Mouse (Mus musculus): ENCODE results near the gene Brcc3. TPM values are rescaled to one million over a fixed set of nuclear protein-coding genes. Genes with fewer than 3 reads are reported as not detected.

The Brcc3 gene
- 64.9 and 70.2 TPM in 2 replicates for polyA plus RNA-seq (2014; fragmentation: Nextera tagmentation; extraction: Ambion mirVana)

DNA sequence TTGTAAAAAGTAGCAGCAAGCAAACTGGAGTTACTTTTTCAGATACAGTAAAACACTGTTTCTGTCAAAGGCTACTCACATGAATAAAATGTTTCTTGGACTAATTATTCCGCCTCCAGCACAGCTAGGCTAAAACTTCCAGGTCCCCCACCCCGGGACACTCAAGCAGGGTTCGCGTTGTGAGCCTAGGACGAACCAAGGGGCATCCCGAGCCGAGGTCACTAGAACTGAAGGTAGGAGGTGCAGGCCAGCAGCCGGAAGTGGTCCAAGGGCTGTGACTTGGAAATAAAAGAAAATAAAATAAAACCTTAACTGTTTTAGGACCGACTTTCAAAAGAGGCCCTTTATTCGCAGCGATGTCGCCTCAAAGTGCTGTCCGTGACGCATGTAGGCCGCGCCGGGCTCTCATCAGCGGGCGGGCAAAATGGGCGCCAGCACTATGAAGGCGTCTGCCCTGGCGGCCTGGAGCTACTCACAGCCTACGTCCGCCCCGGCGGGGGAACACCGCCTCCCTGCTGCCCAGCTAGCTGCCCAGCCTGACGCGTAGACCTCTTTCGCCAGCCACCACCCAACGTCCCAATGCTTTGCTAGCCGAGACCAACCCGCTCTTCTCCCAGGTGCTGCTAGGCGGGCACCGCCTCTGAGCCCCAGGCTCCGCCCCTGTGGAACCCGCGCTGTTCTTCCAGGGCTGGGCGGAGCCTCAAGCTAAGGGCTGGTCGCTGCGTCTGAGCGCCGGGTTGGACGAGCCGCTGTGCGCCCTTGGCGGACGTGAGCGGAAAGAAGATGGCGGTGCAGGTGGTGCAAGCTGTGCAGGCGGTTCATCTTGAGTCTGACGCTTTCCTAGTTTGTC is at the start of gene Brcc3, which contains the start of the genes Cmc4 and Mtcp1:
Brcc3 (plus strand) TSS at position 693 of the 850 bp plus-strand sequence.
Cmc4 (minus strand) TSS at position 649 of the 850 bp plus-strand sequence.
Mtcp1 (minus strand) TSS at position 653 of the 850 bp plus-strand sequence.
- Histone ChIP-seq H3K4me3 (ENCODE audit: low read depth, low read length) (peak within 1 kb of the TSS; percentile 47), H3K9me3 (ENCODE audit: control insufficient read depth, low read length) (no peaks in the 10 kb centered on the region), H3K27me3 (replicated peaks; ENCODE audit: control insufficient read depth, insufficient read depth, low read length) (no peaks in the 10 kb centered on the region), H3K9ac (ENCODE audit: low read length) (peak within 1 kb of the TSS; percentile 67), H3K4me1 (replicated peaks; ENCODE audit: control insufficient read depth, insufficient read depth, low read length) (no peaks in the 10 kb centered on the region), H3K4me2 (ENCODE audit: low read length) (peak within 1 kb of the TSS; percentile 54), H3K27ac (ENCODE audit: low read depth) (peak within 1 kb of the TSS; percentile 81), H3K36me3 (ENCODE audit: control insufficient read depth, insufficient read depth, low read length) (no peaks in the 10 kb centered on the region)
- peak; percentile 100 for ATAC-seq (replicated peaks; ENCODE audit: low FRiP score, low TSS enrichment, low read depth)
- WGBS, result 12% methylated on average over 52 of the region's 52 CpGs
- peak; percentile 83 for DNase-seq (ENCODE audit: low spot score)

DNA sequence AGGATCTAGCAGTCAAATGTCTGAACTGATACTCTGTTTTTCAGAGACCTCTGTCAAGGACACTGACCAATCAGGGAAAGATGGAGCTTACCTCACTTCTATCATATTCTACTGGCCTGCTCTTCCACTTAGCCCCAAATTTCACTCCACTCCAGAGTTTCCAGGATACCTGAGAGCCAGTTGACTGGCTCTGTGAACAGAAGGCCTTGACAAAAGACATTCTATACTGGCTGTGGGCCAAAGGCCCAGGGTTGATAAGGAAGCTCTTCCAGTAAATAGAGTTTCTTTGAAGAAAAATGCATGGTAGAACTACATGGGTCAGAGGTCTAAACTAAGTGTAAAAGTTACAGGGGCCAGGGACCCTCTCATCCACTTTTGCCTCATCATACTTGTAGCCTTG is 46.2 kb upstream of the Brcc3 start:
- no peak for ATAC-seq (replicated peaks; ENCODE audit: low FRiP score, low TSS enrichment, low read depth)
- DNase-seq (ENCODE audit: low spot score), result no peak
- H3K36me3 ChIP-seq (ENCODE audit: control insufficient read depth, insufficient read depth, low read length), result no peaks in the 10 kb centered on the region
- H3K27ac ChIP-seq (ENCODE audit: low read depth), result no peak overlapping the region
- H3K9ac ChIP-seq (ENCODE audit: low read length), result no peak overlapping the region
- H3K4me1 ChIP-seq (replicated peaks; ENCODE audit: control insufficient read depth, insufficient read depth, low read length), result no peaks in the 10 kb centered on the region
- no peaks in the 10 kb centered on the region for H3K9me3 ChIP-seq (ENCODE audit: control insufficient read depth, low read length)
- H3K27me3 ChIP-seq (replicated peaks; ENCODE audit: control insufficient read depth, insufficient read depth, low read length), result no peaks in the 10 kb centered on the region
- no peak overlapping the region for H3K4me3 ChIP-seq (ENCODE audit: low read depth, low read length)
- H3K4me2 ChIP-seq (ENCODE audit: low read length), result no peak overlapping the region

DNA sequence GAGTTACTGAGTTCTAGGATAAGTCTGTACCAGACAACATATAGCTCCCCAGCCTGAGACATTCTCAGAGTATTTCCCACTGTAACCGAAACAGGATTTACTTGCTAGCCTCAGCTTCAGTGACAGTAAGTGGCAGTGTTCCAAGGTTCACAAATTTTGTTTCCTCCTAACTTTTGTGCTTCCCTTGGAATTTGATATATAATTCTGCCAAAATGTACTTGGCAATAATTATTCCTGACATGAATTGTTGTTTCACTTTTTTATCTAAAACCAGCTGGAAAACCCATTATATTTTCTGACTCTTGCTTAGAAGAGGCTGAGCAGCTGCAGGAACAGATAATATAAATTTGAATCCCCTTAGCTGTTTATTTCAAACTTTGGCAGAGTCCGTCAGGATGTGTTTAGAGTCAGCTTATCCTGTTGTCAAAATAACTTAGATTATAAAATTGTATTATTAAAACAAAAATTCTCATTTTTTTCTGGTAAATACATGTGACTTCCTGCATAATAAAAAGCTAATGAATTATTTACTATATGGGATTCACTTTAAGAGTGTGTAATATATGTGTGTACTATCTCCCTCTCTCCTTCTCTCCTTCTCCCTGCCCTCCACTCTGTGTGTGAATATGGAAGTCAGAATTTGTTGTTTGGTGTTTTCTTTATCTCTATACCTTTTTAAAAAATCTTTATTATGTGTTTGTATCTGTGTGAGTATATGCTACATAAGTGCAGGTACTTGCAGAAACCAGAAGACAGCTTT is 43.6 kb upstream of the Brcc3 start:
- DNase-seq (ENCODE audit: low spot score) (no peak), ATAC-seq (replicated peaks; ENCODE audit: low FRiP score, low TSS enrichment, low read depth) (no peak)
- no peaks in the 10 kb centered on the region for H3K27me3 ChIP-seq (replicated peaks; ENCODE audit: control insufficient read depth, insufficient read depth, low read length)

DNA sequence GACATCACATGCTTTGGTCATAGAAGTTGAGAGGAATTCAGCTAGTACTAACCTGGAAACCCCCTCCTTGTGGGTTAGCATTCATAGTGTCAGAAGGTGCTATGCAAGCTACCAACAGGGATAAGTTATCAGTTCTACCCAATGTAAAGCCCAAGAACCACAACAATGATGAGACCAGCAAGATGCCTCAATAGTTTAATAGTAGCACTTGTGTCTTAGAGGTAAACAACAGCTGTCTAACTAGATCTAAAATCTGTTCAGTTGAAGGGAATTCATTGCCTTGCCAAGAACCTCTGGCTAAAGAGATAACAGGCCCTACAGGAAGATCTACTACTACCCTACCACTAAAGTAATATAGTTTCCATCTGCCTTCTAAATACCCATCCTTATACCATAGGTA is 39.6 kb upstream of the Brcc3 start:
- H3K4me2 ChIP-seq (ENCODE audit: low read length), result no peak overlapping the region
- no peak overlapping the region for H3K9ac ChIP-seq (ENCODE audit: low read length)
- H3K4me1 ChIP-seq (replicated peaks; ENCODE audit: control insufficient read depth, insufficient read depth, low read length), result no peaks in the 10 kb centered on the region
- no peak for DNase-seq (ENCODE audit: low spot score)
- no peak for ATAC-seq (replicated peaks; ENCODE audit: low FRiP score, low TSS enrichment, low read depth)
- H3K9me3 ChIP-seq (ENCODE audit: control insufficient read depth, low read length), result no peaks in the 10 kb centered on the region
- no peaks in the 10 kb centered on the region for H3K36me3 ChIP-seq (ENCODE audit: control insufficient read depth, insufficient read depth, low read length)
- no peaks in the 10 kb centered on the region for H3K27me3 ChIP-seq (replicated peaks; ENCODE audit: control insufficient read depth, insufficient read depth, low read length)
- no peak overlapping the region for H3K4me3 ChIP-seq (ENCODE audit: low read depth, low read length)
- H3K27ac ChIP-seq (ENCODE audit: low read depth), result no peak overlapping the region

More for the DNA sequence above, 43.6 kb upstream of the Brcc3 start:
- Histone ChIP-seq H3K9me3 (ENCODE audit: control insufficient read depth, low read length) (no peaks in the 10 kb centered on the region), H3K4me3 (ENCODE audit: low read depth, low read length) (no peak overlapping the region), H3K4me2 (ENCODE audit: low read length) (no peak overlapping the region), H3K4me1 (replicated peaks; ENCODE audit: control insufficient read depth, insufficient read depth, low read length) (no peaks in the 10 kb centered on the region), H3K36me3 (ENCODE audit: control insufficient read depth, insufficient read depth, low read length) (no peaks in the 10 kb centered on the region), H3K9ac (ENCODE audit: low read length) (no peak overlapping the region), H3K27ac (ENCODE audit: low read depth) (no peak overlapping the region)
- WGBS, result 49% methylated on average over 2 of the region's 2 CpGs

DNA sequence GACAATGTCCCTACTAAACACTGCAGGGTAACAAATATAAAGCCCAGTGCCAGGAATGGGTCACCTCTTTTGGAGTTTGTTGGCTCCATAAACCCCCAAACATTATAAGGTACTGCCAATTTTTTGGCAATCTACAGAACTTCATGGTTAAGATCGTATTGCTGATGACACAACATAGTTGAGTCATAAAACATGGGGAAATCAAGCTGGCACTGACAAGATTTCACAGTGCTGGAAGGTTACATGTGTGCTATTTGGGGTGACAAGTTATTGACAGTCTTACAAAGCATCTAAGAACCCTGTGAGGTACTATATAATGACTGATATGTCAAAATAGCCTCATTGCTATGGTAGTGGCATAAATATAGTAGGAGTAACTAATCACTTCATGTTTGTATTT is 35.3 kb upstream of the Brcc3 start:
- Histone ChIP-seq H3K9ac (ENCODE audit: low read length) (no peak overlapping the region), H3K27me3 (replicated peaks; ENCODE audit: control insufficient read depth, insufficient read depth, low read length) (no peaks in the 10 kb centered on the region), H3K4me3 (ENCODE audit: low read depth, low read length) (no peak overlapping the region), H3K4me2 (ENCODE audit: low read length) (no peak overlapping the region), H3K9me3 (ENCODE audit: control insufficient read depth, low read length) (no peaks in the 10 kb centered on the region), H3K27ac (ENCODE audit: low read depth) (no peak overlapping the region), H3K4me1 (replicated peaks; ENCODE audit: control insufficient read depth, insufficient read depth, low read length) (no peaks in the 10 kb centered on the region), H3K36me3 (ENCODE audit: control insufficient read depth, insufficient read depth, low read length) (no peaks in the 10 kb centered on the region)
- ATAC-seq (replicated peaks; ENCODE audit: low FRiP score, low TSS enrichment, low read depth) (no peak), DNase-seq (ENCODE audit: low spot score) (no peak)
- WGBS, result 97% methylated on average over 1 of the region's 1 CpGs

DNA sequence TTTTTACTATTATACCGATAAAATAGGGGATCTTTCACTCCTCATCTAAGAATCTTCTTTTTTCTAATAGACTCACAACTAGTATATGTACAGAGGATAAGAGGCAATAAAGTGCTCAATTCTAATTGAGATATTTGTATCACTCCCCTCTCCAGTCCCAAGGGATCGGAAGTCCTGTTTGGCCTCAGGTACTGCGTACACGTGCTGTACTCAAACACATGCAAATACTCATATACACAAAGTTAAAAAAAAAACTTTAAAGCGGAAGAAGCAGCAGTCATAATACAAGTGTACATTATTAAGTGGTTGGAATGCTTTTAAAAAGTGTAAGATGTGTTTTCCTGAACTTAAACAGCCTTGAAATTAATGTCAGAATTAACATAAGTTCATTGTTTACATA is 34.7 kb upstream of the Brcc3 start:
- H3K27ac ChIP-seq (ENCODE audit: low read depth), result no peak overlapping the region
- H3K9me3 ChIP-seq (ENCODE audit: control insufficient read depth, low read length), result no peaks in the 10 kb centered on the region
- 0 out of 2 replicates have a peak, but pooled peaks have one; percentile 10 for ATAC-seq (replicated peaks; ENCODE audit: low FRiP score, low TSS enrichment, low read depth)
- no peak for DNase-seq (ENCODE audit: low spot score)
- peak overlapping the region; percentile 51 for H3K4me2 ChIP-seq (ENCODE audit: low read length)
- peak overlapping the region; percentile 30; the same call in 1 of the 2 replicates for H3K9ac ChIP-seq (ENCODE audit: low read length)
- no peaks in the 10 kb centered on the region for H3K27me3 ChIP-seq (replicated peaks; ENCODE audit: control insufficient read depth, insufficient read depth, low read length)
- no peaks in the 10 kb centered on the region for H3K36me3 ChIP-seq (ENCODE audit: control insufficient read depth, insufficient read depth, low read length)
- no peaks in the 10 kb centered on the region for H3K4me1 ChIP-seq (replicated peaks; ENCODE audit: control insufficient read depth, insufficient read depth, low read length)
- peak overlapping the region; percentile 51 for H3K4me3 ChIP-seq (ENCODE audit: low read depth, low read length)
- 60% methylated on average over 5 of the region's 5 CpGs for WGBS

DNA sequence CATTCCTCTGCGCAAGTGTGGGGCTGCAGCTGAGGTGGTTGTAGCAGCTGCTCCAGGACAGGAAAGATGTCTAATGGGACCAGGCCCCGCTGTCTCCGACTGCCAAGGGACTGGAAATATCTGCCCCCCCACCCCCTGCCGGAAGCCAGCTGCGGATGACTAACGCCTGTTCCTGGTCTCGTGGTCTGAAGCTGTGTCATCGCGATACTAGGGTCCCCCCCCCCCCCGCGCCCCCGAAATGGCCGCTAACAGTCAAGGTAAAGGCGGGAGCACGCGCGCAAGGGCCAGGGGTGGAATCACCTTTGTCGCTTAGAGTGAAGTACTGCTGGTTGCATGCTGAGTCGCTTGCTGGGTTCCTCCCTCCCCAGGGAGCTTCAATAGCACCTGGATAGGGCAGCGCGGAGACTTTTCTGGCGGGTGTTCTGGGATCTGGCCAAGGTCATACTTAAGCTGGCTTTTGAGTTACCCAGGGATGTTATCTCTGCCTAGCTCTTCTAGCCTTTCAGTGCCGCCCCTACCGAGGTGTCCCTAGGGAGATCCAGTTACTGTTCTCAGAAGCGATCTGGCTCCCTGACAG is 34.1 kb upstream of the Brcc3 start, which contains the start of the genes Fundc2 and F8:
Fundc2 (plus strand) TSS at position 205 of the 577 bp plus-strand sequence.
F8 (minus strand) TSS at position 421 of the 577 bp plus-strand sequence.
- DNase-seq (ENCODE audit: low spot score), result peak; percentile 87
- 9% methylated on average over 24 of the region's 25 CpGs for WGBS
- peak; percentile 95 for ATAC-seq (replicated peaks; ENCODE audit: low FRiP score, low TSS enrichment, low read depth)
- Histone ChIP-seq H3K4me1 (replicated peaks; ENCODE audit: control insufficient read depth, insufficient read depth, low read length) (no peaks in the 10 kb centered on the region), H3K9ac (ENCODE audit: low read length) (peak within 1 kb of the TSS; percentile 69), H3K4me3 (ENCODE audit: low read depth, low read length) (peak within 1 kb of the TSS; percentile 51), H3K4me2 (ENCODE audit: low read length) (peak within 1 kb of the TSS; percentile 51), H3K27ac (ENCODE audit: low read depth) (peak within 1 kb of the TSS; percentile 79), H3K36me3 (ENCODE audit: control insufficient read depth, insufficient read depth, low read length) (no peaks in the 10 kb centered on the region), H3K27me3 (replicated peaks; ENCODE audit: control insufficient read depth, insufficient read depth, low read length) (no peaks in the 10 kb centered on the region), H3K9me3 (ENCODE audit: control insufficient read depth, low read length) (no peaks in the 10 kb centered on the region)

DNA sequence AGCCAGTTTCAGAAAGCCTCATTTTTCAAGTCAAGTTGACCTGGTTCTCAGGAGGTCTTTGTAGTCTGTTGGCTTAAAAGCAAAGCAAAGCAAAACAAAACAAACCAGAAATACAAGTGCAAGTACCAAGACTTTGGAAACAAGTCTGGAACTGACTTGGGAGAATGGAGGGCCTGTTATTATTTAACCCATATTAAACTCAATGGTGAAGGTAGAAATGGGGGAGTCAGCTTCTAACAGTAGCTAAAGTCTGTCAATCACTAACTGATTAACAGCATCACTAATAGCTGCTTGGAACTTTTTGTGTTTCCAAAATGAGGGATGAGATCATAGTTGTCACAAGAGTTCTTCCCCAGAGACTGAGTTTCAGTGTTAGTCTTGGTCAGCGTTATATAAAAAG is 17.0 kb upstream of the Brcc3 start:
- WGBS, result 74% methylated on average over 1 of the region's 1 CpGs
- H3K4me2 ChIP-seq (ENCODE audit: low read length), result no peak overlapping the region
- no peak overlapping the region for H3K4me3 ChIP-seq (ENCODE audit: low read depth, low read length)
- DNase-seq (ENCODE audit: low spot score) (no peak), ATAC-seq (replicated peaks; ENCODE audit: low FRiP score, low TSS enrichment, low read depth) (no peak)
- H3K27me3 ChIP-seq (replicated peaks; ENCODE audit: control insufficient read depth, insufficient read depth, low read length), result no peaks in the 10 kb centered on the region
- no peak overlapping the region for H3K27ac ChIP-seq (ENCODE audit: low read depth)
- H3K4me1 ChIP-seq (replicated peaks; ENCODE audit: control insufficient read depth, insufficient read depth, low read length), result no peaks in the 10 kb centered on the region
- no peaks in the 10 kb centered on the region for H3K9me3 ChIP-seq (ENCODE audit: control insufficient read depth, low read length)
- no peak overlapping the region for H3K9ac ChIP-seq (ENCODE audit: low read length)
- 0 out of 2 replicates have a peak, but pooled peaks cover 6% of the 10 kb centered on the region for H3K36me3 ChIP-seq (ENCODE audit: control insufficient read depth, insufficient read depth, low read length)

Measured in intestine, embryonic 14.5 days (tissue).